Comparison of ENCODE assay signal across 8 mouse cellular contexts in genomic region chr2:152553774-152554423, GRCm38 (mm10). TPM values are rescaled to one million over a fixed set of nuclear protein-coding genes. Genes with fewer than 3 reads are reported as not detected.
DNase-seq lines count a peak whose midpoint lies in the region; ATAC-seq and TF ChIP-seq lines count a peak whose summit lies in the region.

No protein-coding gene starts in this region.

- H3K4me2 ChIP-seq in kidney, embryonic 14.5 days (replicated peaks; ENCODE audit: low read depth, low read length): peak overlapping the region; percentile 29
- H3K4me2 ChIP-seq in limb, embryonic 14.5 days (replicated peaks; ENCODE audit: low read depth, low read length, severe bottlenecking): 0 out of 2 replicates have a peak overlapping the region, but pooled peaks have one; percentile 25
- peak overlapping the region; percentile 38; the same call in 1 of the 2 replicates for H3K4me2 ChIP-seq in neural tube, embryonic 12.5 days (replicated peaks)

- H3K36me3 ChIP-seq in spleen, adult 2 months (ENCODE audit: control insufficient read depth, insufficient read depth, low read length): no peaks in the 10 kb centered on the region
- no peaks in the 10 kb centered on the region for H3K36me3 ChIP-seq in kidney, embryonic 14.5 days (ENCODE audit: control insufficient read depth, insufficient read depth, low read length)
- no peaks in the 10 kb centered on the region for H3K36me3 ChIP-seq in limb, embryonic 14.5 days (ENCODE audit: control insufficient read depth, insufficient read depth, low read length)
- no peaks in the 10 kb centered on the region for H3K36me3 ChIP-seq in neural tube, embryonic 12.5 days

- TF ChIP-seq CTCF in spleen, adult 2 months (IDR thresholded peaks at IDR 0.05; ENCODE audit: extremely low read depth, insufficient read depth, insufficient read length, insufficient replicate concordance): peak; percentile 40; the same call in 1 of the 2 replicates

- H3K9me3 ChIP-seq in kidney, embryonic 14.5 days (ENCODE audit: control insufficient read depth, low read length): no peaks in the 10 kb centered on the region
- H3K9me3 ChIP-seq in limb, embryonic 14.5 days (ENCODE audit: control insufficient read depth, low read length): no peaks in the 10 kb centered on the region
- no peaks in the 10 kb centered on the region for H3K9me3 ChIP-seq in neural tube, embryonic 12.5 days

- H3K27ac ChIP-seq in spleen, adult 2 months (ENCODE audit: insufficient read depth, low read length): no peak overlapping the region
- peak overlapping the region; percentile 8; the same call in 1 of the 2 replicates for H3K27ac ChIP-seq in kidney, embryonic 14.5 days (ENCODE audit: low read depth, low read length)
- H3K27ac ChIP-seq in limb, embryonic 14.5 days (replicated peaks; ENCODE audit: low read depth, low read length): no peak overlapping the region
- H3K27ac ChIP-seq in neural tube, embryonic 12.5 days: no peak overlapping the region

- WGBS in spleen, adult 2 months: 22% methylated on average over 16 of the region's 16 CpGs
- 9% methylated on average over 16 of the region's 16 CpGs for WGBS in kidney, embryonic 14.5 days
- 12% methylated on average over 16 of the region's 16 CpGs for WGBS in limb, embryonic 14.5 days
- WGBS in neural tube, embryonic 12.5 days: 14% methylated on average over 16 of the region's 16 CpGs

- H3K9ac ChIP-seq in kidney, embryonic 14.5 days (ENCODE audit: low read depth, low read length): no peak overlapping the region
- no peak overlapping the region for H3K9ac ChIP-seq in limb, embryonic 14.5 days (ENCODE audit: low read depth, low read length, severe bottlenecking)
- H3K9ac ChIP-seq in neural tube, embryonic 12.5 days: no peak overlapping the region

- DNase-seq in spleen, adult 2 months (ENCODE audit: low read depth in 1 of 2, low spot score in 2 of 2): no peak
- DNase-seq in spleen, postnatal 4 days (ENCODE audit: low spot score in 2 of 2): no peak
- peak; percentile 84 for DNase-seq in embryo, embryonic 11 days
- peak; percentile 13 for DNase-seq in heart, adult 8-10 months (ENCODE audit: low spot score)
- peak; percentile 67 for DNase-seq in limb, embryonic 14.5 days (ENCODE audit: low spot score)
- DNase-seq in thymus, postnatal 25 days: peak; percentile 22

- TF ChIP-seq POLR2A in spleen, adult 2 months (IDR thresholded peaks at IDR 0.05; ENCODE audit: low read depth, low read length): no peak
- TF ChIP-seq POLR2A in limb, embryonic 14.5 days (IDR thresholded peaks at IDR 0.05; ENCODE audit: borderline replicate concordance, extremely low read depth, insufficient read depth, insufficient read length): no peak

- H3K4me3 ChIP-seq in spleen, adult 2 months (ENCODE audit: extremely low read depth, insufficient read depth, insufficient read length): no peak overlapping the region
- H3K4me3 ChIP-seq in kidney, embryonic 14.5 days (ENCODE audit: low read length): no peak overlapping the region
- no peak overlapping the region for H3K4me3 ChIP-seq in limb, embryonic 14.5 days (replicated peaks; ENCODE audit: low read length)
- H3K4me3 ChIP-seq in neural tube, embryonic 12.5 days: no peak overlapping the region

- no peaks in the 10 kb centered on the region for H3K4me1 ChIP-seq in spleen, adult 2 months (ENCODE audit: control insufficient read depth, insufficient read depth, insufficient read length)
- peaks cover 8% of the 10 kb centered on the region; the same call in 1 of the 2 replicates for H3K4me1 ChIP-seq in kidney, embryonic 14.5 days (ENCODE audit: control insufficient read depth, insufficient read depth, low read length)
- H3K4me1 ChIP-seq in limb, embryonic 14.5 days (ENCODE audit: control insufficient read depth, insufficient read depth, low read length): no peaks in the 10 kb centered on the region
- H3K4me1 ChIP-seq in neural tube, embryonic 12.5 days: no peaks in the 10 kb centered on the region

- H3K27me3 ChIP-seq in spleen, adult 2 months (ENCODE audit: control insufficient read depth, insufficient read depth, low read length): no peaks in the 10 kb centered on the region
- no peaks in the 10 kb centered on the region for H3K27me3 ChIP-seq in kidney, embryonic 14.5 days (ENCODE audit: control insufficient read depth, insufficient read depth, low read length)
- no peaks in the 10 kb centered on the region for H3K27me3 ChIP-seq in limb, embryonic 14.5 days (ENCODE audit: control insufficient read depth, insufficient read depth, low read length)
- no peaks in the 10 kb centered on the region for H3K27me3 ChIP-seq in neural tube, embryonic 12.5 days (replicated peaks)

- peak; percentile 60; the same call in 1 of the 2 replicates for ATAC-seq in kidney, embryonic 14.5 days (ENCODE audit: low FRiP score, low TSS enrichment)
- ATAC-seq in limb, embryonic 14.5 days (ENCODE audit: low FRiP score, low read depth): no peak
- no peak for ATAC-seq in neural tube, embryonic 12.5 days (ENCODE audit: low FRiP score, low read depth)

RNA-seq across cellular contexts. Expression of gene Defb29, which starts 14.0 kb away (rescaled TPM):
- polyA plus RNA-seq in spleen, adult 2 months (2012; rRNA removed): not detected in 2 replicates
- total RNA-seq in heart, adult 8-10 months (2022): not detected
- 0.66 TPM in 1 of 2 replicates, not detected in the other for polyA plus RNA-seq in kidney, embryonic 14.5 days (2014; fragmentation: Nextera tagmentation; extraction: Ambion mirVana)
- polyA plus RNA-seq in limb, embryonic 14.5 days (2012; rRNA removed): not detected in 2 replicates
- polyA plus RNA-seq in limb, embryonic 14.5 days (2014; fragmentation: Nextera tagmentation; extraction: Ambion mirVana): not detected in 2 replicates
- polyA plus RNA-seq in neural tube, embryonic 12.5 days (2016; fragmentation: Nextera tagmentation; extraction: Ambion mirVana): not detected in 2 replicates

RNA-seq across cellular contexts. Expression of gene Gm17416, which starts 15.2 kb away (rescaled TPM):
- not detected in 2 replicates for polyA plus RNA-seq in spleen, adult 2 months (2012; rRNA removed)
- total RNA-seq in heart, adult 8-10 months (2022): not detected
- polyA plus RNA-seq in kidney, embryonic 14.5 days (2014; fragmentation: Nextera tagmentation; extraction: Ambion mirVana): not detected in 2 replicates
- polyA plus RNA-seq in limb, embryonic 14.5 days (2012; rRNA removed): not detected in 2 replicates
- polyA plus RNA-seq in limb, embryonic 14.5 days (2014; fragmentation: Nextera tagmentation; extraction: Ambion mirVana): not detected in 2 replicates
- not detected in 2 replicates for polyA plus RNA-seq in neural tube, embryonic 12.5 days (2016; fragmentation: Nextera tagmentation; extraction: Ambion mirVana)

RNA-seq across cellular contexts. Expression of gene Defb21, which starts 18.6 kb away (rescaled TPM):
- not detected in 2 replicates for polyA plus RNA-seq in spleen, adult 2 months (2012; rRNA removed)
- total RNA-seq in heart, adult 8-10 months (2022): not detected
- polyA plus RNA-seq in kidney, embryonic 14.5 days (2014; fragmentation: Nextera tagmentation; extraction: Ambion mirVana): not detected in 2 replicates
- not detected in 2 replicates for polyA plus RNA-seq in limb, embryonic 14.5 days (2012; rRNA removed)
- not detected in 2 replicates for polyA plus RNA-seq in limb, embryonic 14.5 days (2014; fragmentation: Nextera tagmentation; extraction: Ambion mirVana)
- not detected in 2 replicates for polyA plus RNA-seq in neural tube, embryonic 12.5 days (2016; fragmentation: Nextera tagmentation; extraction: Ambion mirVana)

RNA-seq across cellular contexts. Expression of gene Defb19, which starts 26.2 kb away (rescaled TPM):
- polyA plus RNA-seq in spleen, adult 2 months (2012; rRNA removed): not detected in 2 replicates
- under 1 TPM in 1 of 4 experiments, not detected in 3; 0.81 TPM for total RNA-seq in heart, adult 8-10 months (2022)
- not detected in 2 replicates for polyA plus RNA-seq in kidney, embryonic 14.5 days (2014; fragmentation: Nextera tagmentation; extraction: Ambion mirVana)
- not detected in 2 replicates for polyA plus RNA-seq in limb, embryonic 14.5 days (2012; rRNA removed)
- polyA plus RNA-seq in limb, embryonic 14.5 days (2014; fragmentation: Nextera tagmentation; extraction: Ambion mirVana): not detected in 2 replicates
- not detected in 2 replicates for polyA plus RNA-seq in neural tube, embryonic 12.5 days (2016; fragmentation: Nextera tagmentation; extraction: Ambion mirVana)

RNA-seq across cellular contexts. Expression of gene Defb28, which starts 35.8 kb away (rescaled TPM):
- polyA plus RNA-seq in spleen, adult 2 months (2012; rRNA removed): not detected in 2 replicates
- not detected for total RNA-seq in heart, adult 8-10 months (2022)
- polyA plus RNA-seq in kidney, embryonic 14.5 days (2014; fragmentation: Nextera tagmentation; extraction: Ambion mirVana): 0.80 TPM in 1 of 2 replicates, not detected in the other
- polyA plus RNA-seq in limb, embryonic 14.5 days (2012; rRNA removed): 0.61 TPM in 1 of 2 replicates, not detected in the other
- not detected in 2 replicates for polyA plus RNA-seq in limb, embryonic 14.5 days (2014; fragmentation: Nextera tagmentation; extraction: Ambion mirVana)
- not detected in 2 replicates for polyA plus RNA-seq in neural tube, embryonic 12.5 days (2016; fragmentation: Nextera tagmentation; extraction: Ambion mirVana)

Comparison
In these comparisons a context has a peak if more than half of its experiments do, and no peak if none do; other contexts are left out.
1. DNase-seq: peak in embryo, embryonic 11 days (single experiment), heart, adult 8-10 months (single experiment), limb, embryonic 14.5 days (single experiment) and thymus, postnatal 25 days (single experiment); none in spleen, adult 2 months (0 of 2) and spleen, postnatal 4 days (0 of 2).
2. Peak in every context shown above with its lines, with median percentiles within 50 percentile points of each other: H3K4me2 ChIP-seq.